Mouse (Mus musculus) kidney, postnatal 0 days (tissue): Measurements from ENCODE around the gene Jakmip3. TPM values are rescaled to one million over a fixed set of nuclear protein-coding genes. Genes with fewer than 3 reads are reported as not detected.

Source experiments
- ATAC-seq: fragments of 200-750 bp; cut with Nextera tagmentation; replicated peaks from 2 replicates; pipeline ENCODE4 v1.8.0; 2017; ENCODE audit warnings: low read depth, moderate number of reproducible peaks, moderate TSS enrichment, moderate library complexity; ENCODE audit not compliant: low FRiP score
- DNase-seq: peaks from one replicate; pipeline ENCODE4 v3.0.0-alpha.2; 2016; ENCODE audit warnings: low spot score
- H3K27ac ChIP-seq: fragments of 300-500 bp; sonication (generic); 2 replicates; pipeline ENCODE4 v1.5.1; 2014; ENCODE audit warnings: mild to moderate bottlenecking
- H3K27me3 ChIP-seq: fragments of 300-500 bp; sonication (generic); 2 replicates; pipeline ENCODE4 v1.6.1; 2014; ENCODE audit warnings: low read length, mixed read lengths; ENCODE audit not compliant: insufficient read depth
- H3K36me3 ChIP-seq: fragments of 300-500 bp; sonication (generic); 2 replicates; pipeline ENCODE4 v1.6.1; 2014; ENCODE audit warnings: low read length, mixed read lengths; ENCODE audit not compliant: insufficient read depth
- H3K4me1 ChIP-seq: fragments of 300-500 bp; sonication (generic); replicated peaks from 2 replicates; pipeline ENCODE4 v1.6.1; 2014; ENCODE audit warnings: antibody characterized with exemption, low read length, mixed read lengths; ENCODE audit not compliant: insufficient read depth
- H3K4me2 ChIP-seq: fragments of 300-500 bp; sonication (generic); 2 replicates; pipeline ENCODE4 v1.6.1; 2014; ENCODE audit warnings: mild to moderate bottlenecking, low read length, moderate library complexity, mixed read lengths
- H3K4me3 ChIP-seq: fragments of 300-500 bp; sonication (generic); replicated peaks from 2 replicates; pipeline ENCODE4 v1.5.1; 2014; ENCODE audit warnings: low read depth, low read length
- H3K9ac ChIP-seq: fragments of 300-500 bp; sonication (generic); 2 replicates; pipeline ENCODE4 v1.6.1; 2014; ENCODE audit warnings: low read depth, low read length
- H3K9me3 ChIP-seq: fragments of 300-500 bp; sonication (generic); replicated peaks from 2 replicates; pipeline ENCODE4 v1.6.1; 2016; ENCODE audit warnings: low read length, inconsistent platforms, mixed read lengths
- CTCF ChIP-seq: IDR thresholded peaks from 2 replicates; pipeline ENCODE4 v1.5.1; 2016; ENCODE audit warnings: antibody characterized with exemption, low read depth, mild to moderate bottlenecking, moderate library complexity
- WGBS: fragments of 180-500 bp; shearing (Covaris S2); extraction: QIAGEN DNeasy Blood & Tissue Kit; methylation state at CpG from one replicate; pipeline ENCODE4 v1.1.7; 2014; 5-methylcytosine and 5-hydroxymethylcytosine counted together
- polyA plus RNA-seq: library from polyadenylated mRNA; unstranded; fragments of >200 nt; fragmentation: Nextera tagmentation; extraction: Ambion mirVana; gene quantifications from 2 replicates; pipeline ENCODE4 v1.2.1, GENCODE M21; 2015

Gene Jakmip3
- polyA plus RNA-seq, 1 experiment from 2014 or later, result 0.05 TPM

DNA sequence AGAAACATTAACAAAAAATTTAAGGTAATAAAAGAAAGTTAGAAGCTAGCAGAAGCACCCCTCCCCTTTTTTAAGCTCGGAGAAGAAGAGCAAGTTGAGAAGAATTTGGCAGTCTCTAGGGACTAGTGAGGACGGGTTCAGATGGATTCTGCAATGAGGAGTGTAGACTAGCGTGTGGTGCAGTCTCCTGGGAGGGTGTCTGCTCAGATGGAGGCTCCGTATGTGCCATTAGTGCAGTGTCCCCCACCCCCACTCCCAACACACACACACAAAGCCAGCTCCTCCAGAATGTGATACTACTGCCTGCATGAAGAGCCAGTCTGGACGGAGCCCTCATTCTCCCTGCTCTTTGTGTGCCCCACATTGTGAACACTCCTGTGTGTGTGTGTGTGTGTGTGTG, 140.6 kb downstream of the Jakmip3 start:
- DNase-seq, result no peak
- WGBS, result 62% methylated on average over 5 of the region's 5 CpGs
- no peaks in the 10 kb centered on the region for H3K36me3 ChIP-seq

DNA sequence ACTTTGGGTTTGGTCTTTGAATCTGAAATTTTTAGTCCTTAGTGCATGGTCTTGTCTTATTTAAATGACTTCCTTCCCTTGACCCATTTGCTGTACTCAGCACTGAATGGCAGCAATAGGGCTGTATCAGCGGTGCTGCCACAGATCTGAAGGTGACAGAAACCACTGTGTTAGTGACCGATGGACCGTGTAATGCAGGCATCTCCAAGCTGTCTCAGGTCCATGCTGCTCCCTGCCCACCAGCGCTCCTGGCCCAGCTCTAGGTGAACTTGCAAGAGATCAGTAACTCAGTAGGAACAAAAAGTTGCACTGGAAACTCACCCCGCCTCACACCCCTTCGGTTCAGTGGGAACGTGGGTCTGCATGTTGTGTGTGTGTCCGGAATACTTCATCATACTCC, 141.8 kb downstream of the Jakmip3 start:
- no peak for TF ChIP-seq CTCF
- no peak overlapping the region for H3K9ac ChIP-seq
- H3K4me2 ChIP-seq, result no peak overlapping the region
- H3K27ac ChIP-seq, result no peak overlapping the region
- no peak overlapping the region for H3K4me3 ChIP-seq
- WGBS, result 33% methylated on average over 8 of the region's 8 CpGs
- H3K36me3 ChIP-seq, result no peaks in the 10 kb centered on the region
- peaks cover 16% of the 10 kb centered on the region for H3K27me3 ChIP-seq
- ATAC-seq (no peak), DNase-seq (no peak)
- no peaks in the 10 kb centered on the region for H3K9me3 ChIP-seq
- peaks cover 8% of the 10 kb centered on the region; the same call in 1 of the 2 replicates for H3K4me1 ChIP-seq

More for the DNA sequence above, 140.6 kb downstream of the Jakmip3 start:
- H3K9ac ChIP-seq, result no peak overlapping the region
- H3K27me3 ChIP-seq, result peaks cover 8% of the 10 kb centered on the region
- no peaks in the 10 kb centered on the region for H3K9me3 ChIP-seq
- H3K4me3 ChIP-seq, result no peak overlapping the region
- H3K4me2 ChIP-seq, result no peak overlapping the region
- no peak for ATAC-seq
- 0 out of 2 replicates have a peak, but pooled peaks cover 3% of the 10 kb centered on the region for H3K4me1 ChIP-seq
- TF ChIP-seq CTCF, result no peak
- no peak overlapping the region for H3K27ac ChIP-seq

DNA sequence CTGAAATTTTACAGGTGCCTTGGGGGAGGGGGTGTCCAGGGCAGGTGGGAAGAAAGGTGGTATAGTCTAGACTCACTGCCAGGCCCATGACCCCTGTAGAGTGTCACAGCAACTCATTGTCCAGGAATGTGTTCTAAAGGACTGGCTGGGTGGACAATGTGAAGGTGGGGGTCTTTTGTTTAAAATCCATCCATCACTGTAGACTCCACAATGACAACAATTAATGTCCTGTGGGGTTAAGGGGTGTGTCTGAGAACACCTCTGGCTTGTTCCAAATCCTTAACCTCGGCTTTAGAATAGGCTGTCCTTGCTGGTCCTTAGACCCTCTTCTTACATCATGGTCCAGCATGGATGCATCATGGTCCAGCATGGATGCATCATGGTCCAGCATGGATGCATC, 143.8 kb downstream of the Jakmip3 start:
- peaks cover 8% of the 10 kb centered on the region; the same call in 1 of the 2 replicates for H3K4me1 ChIP-seq
- WGBS, result 70% methylated on average over 1 of the region's 1 CpGs
- ATAC-seq, result no peak
- TF ChIP-seq CTCF, result no peak
- no peak overlapping the region for H3K4me3 ChIP-seq
- H3K27ac ChIP-seq, result no peak overlapping the region
- no peak for DNase-seq
- no peaks in the 10 kb centered on the region for H3K36me3 ChIP-seq
- no peak overlapping the region for H3K9ac ChIP-seq
- H3K9me3 ChIP-seq, result no peaks in the 10 kb centered on the region
- H3K27me3 ChIP-seq, result peaks cover 16% of the 10 kb centered on the region
- H3K4me2 ChIP-seq, result no peak overlapping the region

DNA sequence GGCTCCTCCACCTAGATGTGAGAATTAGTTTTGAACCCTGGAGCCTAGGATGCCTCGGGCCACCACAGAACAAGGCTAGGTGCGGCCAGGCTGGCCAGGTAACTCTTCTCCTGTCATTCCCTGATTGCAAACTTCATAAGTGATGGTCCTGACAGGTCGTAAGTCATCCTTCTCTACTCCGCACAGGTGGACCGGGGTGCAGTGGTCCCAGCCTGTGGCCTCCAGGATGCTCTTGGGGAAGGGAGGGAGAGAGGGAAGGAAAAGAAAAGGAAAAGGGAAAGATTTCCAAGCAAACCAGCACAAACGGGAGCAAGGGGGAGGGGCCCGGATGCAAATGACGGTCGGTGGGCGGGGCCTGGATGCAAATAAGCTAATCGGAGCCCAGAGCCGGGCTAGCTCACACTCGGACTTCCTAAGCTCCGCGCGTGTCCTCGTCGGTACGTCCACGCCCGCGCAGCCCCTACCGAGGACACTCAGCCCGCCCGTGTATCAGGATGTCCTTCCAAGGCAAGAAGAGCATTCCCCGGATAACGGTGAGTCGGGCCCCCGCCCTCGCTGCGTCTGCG, 145.2 kb downstream of the Jakmip3 start, which contains the start of gene Dpysl4:
TSS of gene Dpysl4 (plus strand) at position 373 of the 566 bp plus-strand sequence.
- H3K27ac ChIP-seq, result no peak within 1 kb of the TSS
- H3K4me3 ChIP-seq, result peak within 1 kb of the TSS; percentile 54
- peak within 1 kb of the TSS; percentile 54 for H3K9ac ChIP-seq
- no peak for TF ChIP-seq CTCF
- DNase-seq, result peak; percentile 91
- no peaks in the 10 kb centered on the region for H3K9me3 ChIP-seq
- ATAC-seq, result peak; percentile 51
- H3K4me2 ChIP-seq, result peak within 1 kb of the TSS; percentile 88
- peaks cover 16% of the 10 kb centered on the region for H3K27me3 ChIP-seq
- H3K4me1 ChIP-seq, result peaks cover 8% of the 10 kb centered on the region; the same call in 1 of the 2 replicates
- no peaks in the 10 kb centered on the region for H3K36me3 ChIP-seq
- WGBS, result 7% methylated on average over 32 of the region's 32 CpGs

DNA sequence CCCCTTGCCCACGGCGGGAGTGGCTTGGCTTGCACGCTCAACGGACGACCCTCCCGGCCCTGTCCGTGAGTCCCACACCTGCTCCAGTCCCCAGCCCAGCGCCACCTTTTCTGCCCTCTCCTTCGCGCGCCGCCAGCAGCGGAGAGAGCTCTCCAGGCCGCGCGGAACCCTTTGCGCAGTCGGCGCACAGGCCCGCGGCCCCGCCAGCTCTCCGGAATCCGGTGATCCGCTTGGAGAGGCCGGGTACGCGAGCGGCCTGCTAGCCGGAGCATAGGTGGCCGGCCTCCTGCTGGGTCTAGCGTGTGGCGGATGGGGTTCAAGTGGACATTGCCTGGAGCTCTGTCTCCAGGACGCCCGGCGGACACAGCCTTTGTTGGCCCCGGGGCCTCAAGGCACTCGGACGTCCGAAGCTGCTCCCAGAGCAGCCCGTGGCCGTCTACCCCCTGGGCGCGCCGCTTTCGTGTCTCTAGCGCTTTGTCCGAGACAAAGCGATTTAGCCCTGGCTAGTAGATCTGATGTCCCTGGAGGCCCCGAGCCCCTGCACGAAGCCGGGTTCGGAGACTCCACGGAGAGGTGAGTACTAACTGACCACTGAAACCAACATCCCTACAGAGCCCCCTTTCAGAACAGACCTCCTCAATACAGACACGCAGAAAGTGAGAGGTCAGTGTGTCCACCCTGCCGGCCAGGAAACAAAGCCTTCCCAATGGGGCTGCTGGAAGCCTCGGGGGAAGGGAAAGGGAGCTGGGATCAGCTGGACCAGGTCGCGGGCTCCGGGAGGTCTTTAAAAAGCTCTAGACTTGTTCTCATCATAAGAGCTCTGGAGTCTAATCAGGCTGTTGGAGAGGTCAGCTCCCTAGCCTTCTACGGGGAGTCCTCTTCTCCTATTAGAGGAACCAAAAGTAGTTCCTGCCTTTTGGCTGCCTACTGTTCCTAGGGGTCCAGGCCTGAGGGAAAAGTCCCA, 145.9 kb downstream of the Jakmip3 start:
- DNase-seq (peak; percentile 37), ATAC-seq (peak; percentile 46)
- 2% methylated on average over 61 of the region's 61 CpGs for WGBS

DNA sequence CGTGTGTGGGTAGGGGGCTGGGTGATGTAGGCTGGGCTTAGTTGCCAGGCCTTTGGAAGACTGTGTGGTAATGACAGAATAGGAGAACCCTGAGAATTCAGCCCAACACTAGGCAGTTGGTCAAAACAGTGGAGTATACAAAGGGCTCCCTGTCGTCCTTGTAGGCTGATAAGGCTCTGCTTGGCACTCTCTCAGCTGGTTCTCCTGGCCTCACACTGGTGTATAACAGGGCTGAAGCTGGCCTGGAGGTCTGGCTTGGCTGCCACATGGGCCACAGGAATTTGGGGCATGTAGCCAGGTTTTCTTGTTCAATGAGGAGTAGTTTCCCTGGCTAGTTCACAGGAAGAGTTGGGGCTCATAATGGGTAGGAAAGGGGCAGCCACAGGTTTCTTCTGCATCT, 147.3 kb downstream of the Jakmip3 start:
- Histone ChIP-seq H3K36me3 (no peaks in the 10 kb centered on the region), H3K4me3 (no peak overlapping the region), H3K4me1 (peaks cover 8% of the 10 kb centered on the region; the same call in 1 of the 2 replicates), H3K27ac (no peak overlapping the region), H3K9me3 (no peaks in the 10 kb centered on the region), H3K27me3 (peaks cover 16% of the 10 kb centered on the region), H3K4me2 (no peak overlapping the region), H3K9ac (no peak overlapping the region)
- no peak for TF ChIP-seq CTCF
- 88% methylated on average over 2 of the region's 2 CpGs for WGBS
- no peak for ATAC-seq
- no peak for DNase-seq

More for the DNA sequence above, 145.9 kb downstream of the Jakmip3 start:
- Histone ChIP-seq H3K9ac (peak overlapping the region; percentile 54), H3K9me3 (no peaks in the 10 kb centered on the region), H3K36me3 (no peaks in the 10 kb centered on the region), H3K4me2 (peak overlapping the region; percentile 88), H3K4me1 (peaks cover 8% of the 10 kb centered on the region; the same call in 1 of the 2 replicates), H3K27ac (no peak overlapping the region), H3K4me3 (peak overlapping the region; percentile 54), H3K27me3 (peaks cover 16% of the 10 kb centered on the region)
- TF ChIP-seq CTCF, result no peak
